Mouse (Mus musculus): ENCODE results near the gene Rap1gap.

GRCm38 (mm10) chr4:137726739-137727505 is 62.4 kb downstream of the Rap1gap start:
- no peak for TF ChIP-seq CTCF (IDR thresholded peaks at IDR 0.05 in 2 of 3, conservative IDR thresholded peaks at IDR 0.05 in 1 of 3; ENCODE audit: control insufficient read depth in 1 of 3, insufficient read depth in 1 of 3, low read depth in 2 of 3, low read length in 3 of 3, poor library complexity in 1 of 3, severe bottlenecking in 1 of 3)
- TF ChIP-seq EP300 (IDR thresholded peaks at IDR 0.05; ENCODE audit: low read depth in 1 of 2, low read length in 2 of 2): no peak
- TF ChIP-seq POLR2AphosphoS2 (IDR thresholded peaks at IDR 0.05; ENCODE audit: low read length): no peak
- no peak for TF ChIP-seq HCFC1 (IDR thresholded peaks at IDR 0.05; ENCODE audit: low read depth, low read length)
- no peak for TF ChIP-seq POLR2A (IDR thresholded peaks at IDR 0.05; ENCODE audit: control insufficient read depth in 1 of 2, insufficient read depth in 1 of 2, low read depth in 1 of 2, low read length in 2 of 2, poor library complexity in 1 of 2)
- TF ChIP-seq ETS1 (IDR thresholded peaks at IDR 0.05; ENCODE audit: low read depth, low read length): no peak
- no peak for TF ChIP-seq ZNF384 (IDR thresholded peaks at IDR 0.05; ENCODE audit: low read depth, low read length)
- TF ChIP-seq CHD1 (IDR thresholded peaks at IDR 0.05; ENCODE audit: low read depth, low read length): no peak
- TF ChIP-seq GATA1 (IDR thresholded peaks at IDR 0.05; ENCODE audit: low read depth, low read length): no peak
- TF ChIP-seq ZMIZ1 (IDR thresholded peaks at IDR 0.05; ENCODE audit: low read depth, low read length): no peak

Data from MEL (cell line).